Mouse (Mus musculus): ENCODE measurements around the gene Hbp1.

Hbp1 gene

DNA sequence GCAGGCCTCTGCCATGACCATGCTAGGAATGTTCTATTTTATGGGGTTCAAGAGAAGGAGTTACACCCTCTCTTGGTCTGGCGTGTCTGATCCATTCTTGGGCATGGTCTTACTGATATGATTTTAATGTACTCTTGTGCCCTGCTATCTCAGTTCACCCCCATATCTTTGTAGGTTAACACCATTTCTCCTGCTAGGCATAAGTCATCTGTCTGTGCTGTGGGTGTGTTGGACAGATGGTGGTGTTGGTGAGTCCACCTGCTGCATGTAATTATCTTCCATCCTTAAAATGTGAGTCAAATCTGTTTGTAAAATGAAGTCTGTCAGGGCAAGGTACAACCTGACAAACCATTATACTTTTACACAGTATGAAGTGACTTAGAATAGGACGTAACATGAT is 42.9 kb downstream of the Hbp1 start:
- DNase-seq (ENCODE audit: low read depth, low spot score) = no peak

DNA sequence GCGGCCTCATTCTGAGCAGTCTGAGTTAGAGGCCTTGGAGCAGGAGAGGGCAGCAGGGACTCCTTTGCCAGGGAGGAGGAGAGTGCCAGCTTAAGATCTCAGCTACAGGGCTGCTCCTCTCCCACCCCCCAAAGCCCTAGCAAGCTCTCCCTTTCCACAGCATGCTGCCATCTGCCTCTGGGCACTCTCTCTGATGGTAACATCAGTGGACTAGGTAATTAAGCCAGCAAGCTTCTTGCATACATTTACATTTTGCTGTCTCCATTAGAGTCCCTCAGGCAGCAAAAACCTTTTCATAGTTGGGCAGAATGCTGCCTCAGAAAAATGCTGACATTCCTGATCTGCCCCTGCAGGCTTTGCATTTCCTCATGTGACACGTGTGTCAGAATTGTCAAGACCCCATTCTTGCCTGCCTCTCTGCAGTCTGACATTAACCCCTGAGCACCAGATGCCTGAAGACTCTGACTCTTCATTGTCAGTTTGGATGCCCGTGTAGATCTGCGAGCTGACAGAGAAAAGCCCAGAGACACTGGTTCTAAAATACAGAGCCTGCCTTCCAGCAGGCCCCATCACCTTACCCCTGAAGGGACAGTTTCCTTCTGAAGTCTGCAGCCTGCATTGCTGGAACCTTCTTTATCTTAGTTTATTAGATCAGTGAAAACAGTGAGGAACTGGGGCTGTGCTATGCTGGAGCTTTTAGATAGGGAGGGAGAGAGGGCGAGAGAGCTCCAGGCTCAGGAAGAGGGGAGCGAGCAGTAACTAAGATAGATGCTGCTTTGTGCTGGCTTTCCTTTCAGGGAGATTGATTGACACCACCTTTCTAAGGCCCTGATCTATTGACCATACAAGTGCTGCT is 44.4 kb downstream of the Hbp1 start:
- DNase-seq (ENCODE audit: low read depth, low spot score) = peak; percentile 10

DNA sequence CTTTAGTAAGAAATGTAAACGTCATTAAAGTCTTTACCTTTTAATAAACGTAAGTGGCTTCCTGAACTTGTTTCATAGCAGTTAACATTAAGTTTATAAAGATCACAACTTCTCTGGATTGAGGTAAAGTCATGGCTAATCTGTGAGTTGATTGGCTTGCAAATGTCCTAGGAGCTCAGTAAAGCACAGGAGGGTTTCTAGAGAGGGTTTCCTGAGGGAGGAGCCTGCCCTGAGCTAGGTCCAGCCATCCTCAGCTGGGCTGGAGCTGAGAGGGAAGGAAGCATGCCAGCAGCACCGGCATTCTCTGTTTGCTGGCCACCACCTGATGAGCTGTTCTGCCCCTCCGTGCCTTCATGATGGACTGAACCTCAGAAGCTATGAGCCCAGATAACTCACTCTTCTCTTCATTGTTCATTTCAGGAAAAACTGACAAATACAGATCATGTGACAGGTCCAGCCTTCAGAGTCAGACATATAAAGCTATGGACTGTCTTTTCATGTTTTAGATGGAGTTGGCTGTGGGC is 49.9 kb downstream of the Hbp1 start:
- no peak for DNase-seq (ENCODE audit: low read depth, low spot score)

DNA sequence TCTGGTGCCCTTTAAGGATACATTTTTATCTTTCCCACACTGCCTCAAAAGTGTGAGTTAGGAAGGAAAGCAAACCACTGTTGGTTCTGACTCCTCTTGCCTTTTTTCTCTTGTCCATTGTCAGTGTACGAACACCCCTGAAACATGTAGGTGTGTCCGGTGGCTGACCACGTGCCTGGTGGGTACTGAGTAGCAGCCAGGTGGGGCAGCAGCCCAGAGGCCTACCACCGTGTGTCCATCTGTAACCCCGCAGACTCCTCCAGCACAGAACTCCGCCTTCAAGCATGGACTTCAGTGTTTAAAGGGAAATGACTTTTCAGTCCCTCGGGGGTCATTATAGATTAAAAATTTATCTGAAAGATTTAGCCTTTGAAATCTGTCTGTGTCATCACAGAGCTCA is 52.9 kb downstream of the Hbp1 start:
- no peak for DNase-seq (ENCODE audit: low read depth, low spot score)

DNA sequence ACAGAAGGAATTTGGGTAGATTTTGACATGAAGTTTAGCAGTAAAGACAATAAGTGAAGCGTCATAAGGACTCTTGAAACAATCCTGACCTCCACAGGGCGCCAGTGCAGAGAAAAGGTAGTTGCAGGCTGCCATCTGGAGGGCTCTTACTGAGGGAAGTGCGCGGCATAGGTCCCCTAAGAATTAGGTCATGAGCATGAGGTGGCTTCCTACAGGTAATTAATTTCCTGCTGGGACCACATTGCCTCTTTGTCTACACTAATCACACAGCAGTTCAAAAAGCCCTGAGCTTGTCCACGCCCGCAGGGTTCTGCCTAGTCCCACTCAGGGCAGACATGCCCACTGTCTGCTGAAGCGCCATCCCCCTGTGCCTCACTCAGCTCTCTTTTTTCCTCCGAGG is 53.3 kb downstream of the Hbp1 start:
- peak; percentile 37 for DNase-seq (ENCODE audit: low read depth, low spot score)

DNA sequence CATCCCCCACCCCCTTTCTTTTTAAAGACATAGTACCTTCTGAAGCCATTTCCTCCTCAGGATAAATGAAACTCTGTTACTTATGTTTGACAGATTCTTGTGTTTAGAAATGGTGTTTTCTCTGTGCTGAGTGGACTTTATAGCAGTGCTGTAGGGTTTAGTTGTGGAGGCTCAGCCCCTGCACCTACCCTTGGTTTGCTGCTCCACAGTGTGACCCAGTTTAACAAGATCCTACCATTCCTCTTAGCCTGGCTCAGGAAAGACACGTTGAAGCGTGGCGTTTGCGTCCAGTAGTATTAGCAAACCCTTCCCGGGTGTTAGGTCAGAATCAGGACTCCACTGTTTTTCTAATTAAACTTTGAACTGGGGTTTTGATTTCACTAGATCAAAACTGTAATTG is 54.0 kb downstream of the Hbp1 start:
- no peak for DNase-seq (ENCODE audit: low read depth, low spot score)

DNA sequence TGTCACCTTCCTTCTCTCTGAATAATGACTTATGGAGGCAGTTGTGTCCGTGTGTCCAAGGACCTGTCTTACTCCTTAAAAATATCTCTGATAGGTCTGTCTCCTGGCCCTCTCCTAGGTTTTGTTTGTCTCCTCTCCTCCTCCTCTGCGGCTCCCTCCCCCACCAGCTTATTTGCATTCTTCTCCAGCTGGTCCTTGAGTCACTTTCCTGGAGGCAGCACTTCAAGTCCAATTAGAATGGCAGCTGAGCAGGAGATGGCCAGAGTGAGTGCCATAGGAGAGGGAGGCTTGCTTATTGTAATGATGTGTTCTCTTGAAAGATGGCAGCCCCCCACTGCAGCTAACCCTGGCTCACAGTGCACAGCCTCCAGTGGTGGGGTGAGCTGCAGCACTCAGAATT is 54.4 kb downstream of the Hbp1 start:
- peak; percentile 23 for DNase-seq (ENCODE audit: low read depth, low spot score)

DNA sequence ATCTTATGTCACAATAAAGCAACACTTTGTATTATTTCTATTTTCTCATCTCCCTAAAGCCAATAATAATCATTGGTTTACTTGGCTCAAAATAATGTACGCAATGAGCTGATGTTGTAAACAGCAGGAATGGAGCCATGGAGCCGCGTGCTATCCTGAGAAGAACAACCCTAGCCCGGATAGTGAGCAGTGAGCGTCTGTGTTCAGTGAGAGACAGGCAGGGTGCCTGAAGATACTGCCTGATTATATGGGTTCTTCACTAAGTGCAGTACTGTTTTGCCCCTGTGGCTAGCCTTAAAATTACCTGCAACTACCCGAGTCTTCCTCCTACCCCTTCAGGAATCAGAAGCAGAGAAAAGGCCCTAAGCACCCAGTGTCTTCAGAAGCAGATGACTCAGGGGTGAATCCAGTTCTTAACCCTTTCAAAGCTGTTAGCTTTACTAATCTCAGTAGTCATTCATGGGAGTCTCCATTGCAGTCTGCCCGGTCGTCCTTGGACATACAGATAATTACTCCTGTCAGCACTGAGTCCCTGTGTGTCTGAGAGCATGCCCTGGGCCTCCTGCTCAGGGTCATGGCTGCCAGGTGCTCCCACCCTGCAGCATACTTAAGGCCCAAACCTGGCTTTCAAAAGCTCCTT is 55.1 kb downstream of the Hbp1 start:
- no peak for DNase-seq (ENCODE audit: low read depth, low spot score)

DNA sequence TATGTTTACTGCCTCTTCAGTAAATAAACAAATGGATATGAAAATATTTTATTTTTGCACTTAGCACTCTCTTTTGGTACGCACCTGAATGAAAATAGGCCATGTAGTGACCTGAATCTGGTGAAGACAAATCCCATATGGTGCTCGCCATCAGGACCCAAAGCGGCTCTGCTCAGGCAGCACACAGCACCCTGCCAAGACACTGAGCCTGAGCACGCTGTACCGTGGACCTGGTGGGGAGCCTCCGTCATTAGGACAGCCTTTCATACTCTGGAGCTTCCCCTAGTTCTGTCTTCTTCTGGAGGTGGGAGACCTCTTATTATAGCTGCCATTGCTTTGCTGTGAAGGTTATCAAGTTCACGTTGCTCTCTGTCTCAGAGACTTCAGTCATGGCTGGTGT is 57.6 kb downstream of the Hbp1 start:
- no peak for DNase-seq (ENCODE audit: low read depth, low spot score)

DNA sequence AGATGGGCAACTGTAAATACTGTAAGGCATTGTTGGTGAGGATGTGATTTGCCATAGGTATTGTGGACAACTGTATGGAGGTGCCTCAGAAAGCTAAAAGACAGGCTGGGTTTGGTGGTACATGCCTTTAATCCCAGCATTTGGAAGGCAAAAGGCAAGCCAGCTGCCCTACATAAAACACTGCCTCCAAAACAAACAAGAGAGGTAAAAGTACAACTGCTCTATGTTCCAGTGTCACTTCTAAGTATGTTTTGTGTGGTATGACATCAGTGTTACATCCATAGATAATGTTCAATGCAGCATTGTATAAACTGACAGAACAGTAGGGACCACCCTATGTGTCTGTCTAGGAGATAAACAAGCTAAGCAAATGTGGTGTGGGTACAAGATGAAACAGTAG is 58.3 kb downstream of the Hbp1 start:
- DNase-seq (ENCODE audit: low read depth, low spot score) = no peak

DNA sequence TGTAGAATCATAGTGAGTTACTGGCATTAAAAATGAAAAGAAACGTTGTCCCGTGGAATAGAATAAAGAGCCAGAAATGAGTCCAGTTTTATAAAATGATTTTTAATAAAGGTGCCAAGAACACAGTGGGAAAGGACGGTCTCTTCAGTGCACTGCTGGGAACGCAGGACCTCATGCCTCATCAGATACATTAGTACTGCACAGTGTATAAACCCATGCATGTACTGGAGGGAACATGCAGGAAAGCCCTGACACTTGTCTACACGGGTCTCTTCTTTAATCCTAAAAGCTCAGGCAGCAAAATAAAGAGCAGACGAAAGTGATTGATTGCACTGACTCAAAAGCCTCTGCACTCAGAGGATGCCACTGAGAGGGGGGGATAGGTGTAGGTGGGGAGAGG is 59.6 kb downstream of the Hbp1 start:
- no peak for DNase-seq (ENCODE audit: low read depth, low spot score)

DNA sequence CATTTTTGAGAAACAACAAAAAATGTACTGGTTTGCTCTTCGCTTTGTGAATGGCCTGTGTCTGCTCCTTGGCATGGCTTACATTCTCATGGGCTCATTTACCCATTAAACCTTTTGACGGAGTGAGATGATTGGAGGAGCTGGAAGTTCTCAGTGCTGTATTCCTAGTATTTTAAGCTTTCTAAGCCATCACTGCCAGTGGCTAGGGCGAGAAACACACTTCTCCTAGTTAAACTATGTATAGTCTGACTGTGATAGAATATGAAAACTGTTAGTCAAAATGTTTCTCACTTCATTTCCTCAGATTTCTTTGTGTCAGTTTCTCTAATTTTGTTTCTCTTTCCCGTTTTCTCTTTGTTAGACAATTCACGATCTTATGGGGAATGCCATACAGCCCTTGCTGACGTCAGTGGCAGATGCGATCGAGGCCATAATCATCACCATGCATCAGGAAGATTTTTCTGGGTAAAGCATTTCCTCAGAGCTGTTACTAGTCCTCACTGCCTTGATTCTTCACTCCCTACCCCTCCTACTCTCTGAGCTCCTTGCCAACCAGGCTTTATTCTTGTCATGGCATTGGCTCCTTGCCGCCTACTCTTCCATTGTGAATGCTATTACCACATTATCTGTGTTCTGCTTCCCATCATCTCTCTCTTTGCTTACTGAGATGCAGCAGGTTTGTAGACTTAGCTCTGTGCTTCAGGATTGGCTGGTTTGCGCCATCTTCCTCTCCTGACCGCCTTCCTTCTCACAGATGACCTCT is 64.3 kb downstream of the Hbp1 start:
- no peak for DNase-seq (ENCODE audit: low read depth, low spot score)

DNA sequence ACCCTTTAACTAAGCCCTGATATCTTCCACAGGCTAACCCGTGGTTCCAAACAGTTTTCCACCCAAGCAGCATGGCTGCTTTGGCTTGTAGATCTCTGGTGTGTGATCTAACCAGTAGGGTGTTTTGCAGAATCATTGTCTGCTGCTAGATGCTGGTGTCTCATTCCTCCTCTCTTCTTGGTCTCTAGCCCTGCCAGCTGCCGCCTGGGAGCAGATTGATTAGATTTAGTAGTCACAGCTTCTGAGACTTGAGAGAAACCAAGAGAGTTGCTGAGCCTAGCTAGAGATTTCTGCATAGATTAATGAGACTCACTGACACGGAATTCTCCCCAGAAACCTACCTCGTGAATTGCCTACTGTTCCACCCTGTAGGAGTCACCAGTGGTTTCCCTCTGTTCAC is 65.3 kb downstream of the Hbp1 start:
- DNase-seq (ENCODE audit: low read depth, low spot score) = no peak

DNA sequence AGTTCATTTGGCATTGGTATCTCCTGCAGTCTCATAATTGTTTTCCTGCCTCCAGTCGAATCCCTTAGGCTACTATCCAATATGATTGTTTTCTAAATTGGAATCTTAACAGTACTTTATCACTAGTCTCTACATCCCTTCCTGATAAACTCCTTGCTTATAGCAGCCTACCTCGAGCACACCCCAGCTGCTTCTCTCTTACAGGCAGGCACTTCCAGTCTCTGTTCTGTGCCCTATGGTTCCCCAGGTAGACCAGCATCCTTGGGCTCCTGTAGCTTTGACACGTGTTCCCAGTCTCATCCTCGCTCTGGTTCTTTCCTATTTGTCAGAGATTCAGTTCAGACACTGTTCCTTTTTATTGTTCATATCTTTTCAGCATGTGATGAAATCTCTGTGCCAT is 66.0 kb downstream of the Hbp1 start:
- DNase-seq (ENCODE audit: low read depth, low spot score) = no peak

DNA sequence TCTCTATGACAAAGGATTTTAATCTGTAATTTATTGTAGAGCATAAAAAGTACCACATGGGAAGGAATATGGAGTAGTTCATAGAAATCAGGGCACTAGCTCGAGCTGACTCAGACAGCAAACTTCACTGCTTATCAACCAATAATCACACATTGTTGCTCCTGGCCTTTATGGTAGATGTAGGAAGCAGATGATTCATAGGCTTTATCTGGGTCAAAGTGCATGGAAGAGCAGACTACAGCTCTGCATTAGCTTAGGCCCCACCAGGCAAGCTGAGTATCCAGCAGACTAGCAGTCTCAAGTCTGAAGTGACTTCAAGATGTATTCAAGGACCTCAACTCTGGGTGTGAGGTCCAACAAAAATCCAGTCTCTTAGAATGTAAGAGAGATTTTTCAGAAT is 67.6 kb downstream of the Hbp1 start:
- DNase-seq (ENCODE audit: low read depth, low spot score) = no peak

DNA sequence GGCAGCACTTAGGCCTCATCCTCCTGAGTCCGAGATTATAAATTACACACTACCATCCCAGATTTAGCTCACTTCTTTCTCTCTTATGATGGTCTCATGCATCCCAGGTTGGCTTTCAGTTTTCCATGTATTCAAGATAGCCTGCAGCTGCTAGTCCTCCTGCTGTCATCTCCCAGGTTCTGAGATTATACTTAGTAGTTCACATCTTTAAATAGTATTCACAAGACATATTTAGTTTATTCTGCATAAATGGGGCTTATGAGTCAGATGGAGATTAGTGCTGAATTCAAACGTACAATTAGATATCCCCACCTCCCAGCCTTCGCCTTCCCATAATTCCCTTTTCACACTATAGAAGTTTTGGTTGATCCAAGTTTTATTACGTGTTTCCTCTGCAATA is 73.6 kb downstream of the Hbp1 start:
- DNase-seq (ENCODE audit: low read depth, low spot score) = no peak

Data from forelimb bud, embryonic 11.5 days (tissue).